Mouse (Mus musculus) hindlimb bud, embryonic 11.5 days (tissue): ENCODE data around the gene Myg1.

Source experiments
- DNase-seq: peaks from one replicate; pipeline ENCODE4 v3.0.0-alpha.2; 2012; ENCODE audit warnings: low read depth, low spot score; ENCODE audit errors: extremely low spot score

Myg1 gene

GRCm38 (mm10) chr15:102381575-102381974 is 50.1 kb downstream of the Myg1 start:
- no peak for DNase-seq

- DNase-seq: no peak
These were observed 52.2 kb downstream of the Myg1 start for GRCm38 (mm10) chr15:102383671-102384070.

- no peak for DNase-seq
These were observed 55.1 kb downstream of the Myg1 start for GRCm38 (mm10) chr15:102386640-102387039.
